Mouse (Mus musculus) lung, postnatal 4 days (tissue): ENCODE data around the gene Zc3h18.

ENCODE experiments used
- DNase-seq, 2 experiments: peaks; one replicate each; pipeline ENCODE4 v3.0.0; 2021

Zc3h18 gene

GRCm38 (mm10) chr8:122347811-122348552 is 28.4 kb upstream of the Zc3h18 start:
- DNase-seq: no peak

- DNase-seq: no peak
Observed at GRCm38 (mm10) chr8:122349357-122350297, 26.8 kb upstream of the Zc3h18 start.

GRCm38 (mm10) chr8:122350309-122351089 is 25.9 kb upstream of the Zc3h18 start:
- no peak for DNase-seq

- DNase-seq: peak in 1 of 2 experiments; percentile 72
Observed at GRCm38 (mm10) chr8:122354157-122354556, 22.3 kb upstream of the Zc3h18 start.

DNA sequence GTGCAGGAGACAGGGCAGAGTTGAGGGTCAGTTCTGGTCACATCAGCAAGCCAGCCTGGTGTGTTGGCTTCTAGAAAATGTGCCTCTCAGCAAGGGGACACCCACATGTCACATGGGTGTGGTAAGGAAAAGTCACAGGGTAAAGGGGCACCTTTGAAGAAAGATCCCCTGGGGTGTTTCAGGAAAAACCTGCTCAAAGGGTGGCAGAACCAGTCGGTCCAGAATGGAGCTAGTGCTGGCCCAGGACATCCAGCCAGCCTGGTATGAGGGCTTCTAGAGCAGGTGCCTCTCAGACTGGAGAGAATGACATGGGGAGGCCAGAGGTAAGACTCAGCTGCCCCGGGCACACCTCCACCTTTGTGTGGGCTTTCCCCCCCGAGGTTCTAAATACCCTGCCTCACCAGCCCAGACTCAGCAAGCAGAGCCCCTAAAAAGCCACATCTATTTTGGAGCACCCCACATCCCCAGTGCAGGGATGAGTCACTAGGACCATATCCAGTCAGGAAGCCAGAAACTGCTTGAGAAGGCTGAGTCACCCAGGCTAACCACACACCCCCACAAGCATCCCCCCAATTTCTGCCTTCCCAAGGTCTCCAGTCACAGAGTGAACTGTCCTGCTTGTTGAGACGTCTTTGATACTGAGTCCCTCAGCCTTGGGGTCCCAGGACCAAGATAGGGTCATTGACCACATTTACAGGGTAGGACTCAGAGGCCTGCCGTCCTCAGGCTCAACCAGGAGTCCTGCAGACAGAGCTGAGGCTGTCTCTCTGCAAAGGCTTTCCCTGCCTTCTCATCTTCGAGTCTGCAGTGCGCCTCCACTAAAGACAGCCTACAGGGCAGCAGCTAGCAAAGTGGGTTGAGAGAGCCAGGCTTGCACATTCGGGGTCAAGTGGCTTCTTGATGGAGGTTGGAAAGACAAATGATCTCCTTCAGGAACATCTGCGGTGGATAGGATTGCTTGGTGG is 20.5 kb upstream of the Zc3h18 start:
- no peak for DNase-seq

DNA sequence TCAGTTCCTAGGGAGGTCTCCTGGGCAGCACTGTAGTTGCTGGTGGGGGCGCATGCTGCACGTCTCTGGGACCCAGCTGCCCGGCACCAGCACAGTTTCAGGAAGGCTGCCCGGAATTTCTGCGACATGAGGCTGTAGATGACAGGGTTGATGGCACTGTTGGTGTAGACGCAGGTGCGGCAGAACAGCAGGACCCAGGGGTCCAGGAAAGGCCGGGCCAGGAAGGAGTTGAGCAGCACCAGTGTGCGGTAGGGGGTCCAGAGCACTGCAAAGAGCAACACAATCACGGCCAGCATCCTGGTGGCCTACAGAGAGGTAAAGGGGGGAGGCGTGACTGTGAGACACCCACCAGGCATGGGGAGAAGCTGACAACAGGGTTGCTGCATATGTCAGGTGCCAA is 19.2 kb upstream of the Zc3h18 start:
- no peak for DNase-seq

- DNase-seq: no peak
Observed at GRCm38 (mm10) chr8:122357641-122358040, 18.8 kb upstream of the Zc3h18 start.

DNA sequence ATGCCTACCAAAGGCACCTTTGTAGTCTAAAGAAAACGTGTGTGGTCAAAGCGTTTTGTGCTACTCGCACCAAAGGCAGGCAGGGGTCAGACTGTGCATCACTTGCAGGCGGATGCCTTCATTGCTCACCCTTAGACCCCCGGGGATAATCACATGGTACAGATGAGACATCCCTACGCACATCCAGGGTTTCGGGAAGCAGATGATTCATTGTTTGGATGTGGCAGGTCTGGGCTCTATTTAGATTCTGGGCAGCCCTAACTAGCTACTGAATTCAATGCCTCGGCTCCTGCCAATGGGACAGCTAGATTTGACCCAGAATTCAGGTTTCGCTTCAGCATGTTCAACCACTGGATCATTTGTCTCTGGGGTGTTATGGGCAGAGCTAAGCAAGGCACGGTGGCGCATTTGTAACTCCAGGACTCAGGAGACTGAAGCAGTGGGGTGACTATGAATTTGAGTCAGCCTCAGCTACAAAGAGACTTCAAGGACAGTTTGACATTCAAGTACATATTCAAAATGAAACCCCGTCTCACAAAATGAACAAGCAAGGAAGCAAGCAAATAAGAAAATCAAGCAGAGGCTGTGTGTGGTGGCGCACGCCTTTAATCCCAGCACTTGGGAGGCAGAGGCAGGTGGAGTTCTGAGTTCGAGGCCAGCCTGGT is 17.2 kb upstream of the Zc3h18 start:
- DNase-seq: no peak

- DNase-seq: no peak
Observed at GRCm38 (mm10) chr8:122360696-122361416, 15.6 kb upstream of the Zc3h18 start, which contains the start of gene Trhr2. TSS of gene Trhr2 (minus strand) at chr8:122360746.

GRCm38 (mm10) chr8:122362271-122362670 is 14.1 kb upstream of the Zc3h18 start:
- DNase-seq: no peak

DNA sequence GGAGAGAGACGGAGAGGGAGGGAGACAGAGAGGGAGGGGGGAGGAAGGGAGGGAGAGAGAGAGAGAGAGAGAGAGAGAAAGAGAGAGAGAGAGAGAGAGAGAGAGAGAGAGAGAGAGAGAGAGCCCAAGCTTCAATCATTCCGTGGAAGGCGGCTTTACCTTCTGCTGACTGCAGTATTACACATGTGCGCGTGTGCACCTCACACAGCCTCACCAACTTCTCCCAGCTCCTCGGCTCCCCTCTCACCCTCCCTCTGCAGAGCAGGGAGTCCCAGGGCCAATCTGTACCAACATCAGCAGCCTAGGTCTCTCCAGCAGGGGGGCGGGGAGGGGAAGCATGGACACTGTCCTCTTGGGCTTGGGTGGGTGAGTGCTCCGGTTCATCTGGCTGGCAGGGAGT is 13.4 kb upstream of the Zc3h18 start:
- DNase-seq: no peak

GRCm38 (mm10) chr8:122368494-122368893 is 7.9 kb upstream of the Zc3h18 start:
- no peak for DNase-seq

DNA sequence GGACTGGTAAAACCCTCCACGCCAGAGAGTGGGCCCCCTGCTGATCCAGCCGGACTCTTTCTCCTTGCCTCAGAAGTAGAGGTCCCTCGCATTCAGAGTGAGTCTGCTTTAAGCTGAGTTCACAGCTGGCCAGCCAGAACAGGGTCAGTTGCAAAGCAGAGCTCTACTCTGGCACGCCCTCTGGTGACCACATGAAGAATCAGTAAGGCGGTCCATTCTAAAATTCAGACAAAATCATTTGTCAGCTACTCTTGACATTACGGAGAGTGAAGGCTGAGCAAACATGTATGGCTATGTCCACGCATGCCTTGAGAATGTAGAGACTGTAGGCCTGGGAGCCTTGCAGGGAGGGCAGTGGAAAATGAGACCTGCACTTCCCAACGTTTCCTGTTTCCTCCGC is 6.7 kb upstream of the Zc3h18 start:
- peak; percentile 85 to 86 for DNase-seq

- no peak for DNase-seq
Observed at GRCm38 (mm10) chr8:122371706-122372105, 4.7 kb upstream of the Zc3h18 start.

DNA sequence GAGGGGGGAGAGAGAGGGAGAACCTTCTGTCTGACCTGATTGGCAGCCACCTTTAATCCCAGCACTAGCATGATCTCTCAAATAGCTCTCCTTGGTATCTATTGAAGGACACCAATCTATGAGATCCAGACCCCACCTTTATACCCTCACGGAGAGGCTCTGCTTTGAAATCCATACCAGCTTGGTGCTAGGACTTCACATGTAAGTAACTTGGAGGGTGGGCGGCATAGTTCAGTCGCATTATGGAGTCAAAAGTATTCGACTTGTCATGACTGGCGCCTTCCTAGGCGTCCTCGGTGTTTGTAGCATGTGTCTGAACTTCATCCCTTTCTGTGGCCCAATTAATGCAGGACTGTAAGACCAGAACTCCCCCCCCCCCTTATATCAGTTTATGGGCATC is 1.1 kb upstream of the Zc3h18 start:
- DNase-seq: no peak

GRCm38 (mm10) chr8:122375751-122376364 is 551 bp upstream of the Zc3h18 start:
- DNase-seq: no peak

GRCm38 (mm10) chr8:122383039-122383438 is 6.6 kb downstream of the Zc3h18 start:
- DNase-seq: no peak

DNA sequence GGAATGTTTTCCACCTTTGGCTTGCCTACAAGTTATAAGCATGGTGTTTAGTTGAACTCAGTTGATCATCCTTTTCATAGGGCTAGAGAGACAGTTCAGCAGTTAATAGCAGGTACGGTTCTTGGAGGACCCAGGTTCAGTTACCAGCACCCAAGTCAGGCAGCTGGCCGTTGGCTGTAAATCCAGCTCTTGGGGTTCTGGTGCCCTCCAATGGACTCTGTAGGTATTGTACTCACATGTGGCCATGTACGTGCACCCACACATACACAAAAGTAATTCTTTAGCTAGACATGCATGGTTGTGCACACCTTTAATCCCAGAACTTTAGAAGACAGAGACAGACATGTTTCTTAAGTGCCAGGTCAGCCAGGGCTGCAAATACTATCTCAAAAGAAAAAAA is 12.9 kb downstream of the Zc3h18 start:
- no peak for DNase-seq

DNA sequence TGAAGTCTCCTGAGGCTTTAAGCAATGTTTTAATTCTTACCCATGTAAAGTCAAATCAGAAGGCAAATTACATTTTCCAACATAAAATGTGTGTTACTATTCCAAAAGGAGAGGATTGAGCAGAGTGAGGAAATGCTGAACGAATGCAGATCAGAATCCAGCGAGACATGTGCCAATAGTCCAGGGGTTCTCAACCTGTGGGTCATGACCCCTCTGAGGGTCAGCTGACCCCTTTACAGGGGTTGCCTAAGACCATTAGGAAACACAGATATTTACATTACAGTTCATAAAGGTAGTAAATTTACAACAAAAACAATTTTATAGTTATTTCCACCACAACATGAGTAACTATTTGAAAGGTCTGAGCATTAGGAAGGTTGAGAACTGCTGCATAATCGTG is 14.3 kb downstream of the Zc3h18 start:
- DNase-seq: no peak

DNA sequence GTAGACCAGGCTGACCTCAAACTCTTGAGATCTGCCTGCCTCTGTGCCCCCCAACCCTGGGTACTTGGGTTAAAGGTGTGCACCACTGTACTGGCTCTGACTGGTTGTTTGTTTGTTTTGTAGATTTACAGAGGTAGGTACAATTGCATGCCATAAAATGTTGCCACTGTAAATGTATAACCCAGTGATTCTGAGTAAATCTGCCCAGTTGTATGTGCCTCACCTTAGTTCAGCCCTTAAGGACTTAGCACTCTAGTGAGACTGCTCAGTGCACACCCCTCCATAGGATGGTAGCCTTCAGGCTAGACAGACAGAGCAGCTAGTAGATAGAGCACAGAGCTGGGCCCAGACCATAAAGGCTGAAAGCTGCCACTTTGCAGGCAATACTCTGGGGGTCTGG is 17.3 kb downstream of the Zc3h18 start:
- no peak for DNase-seq
